ENCODE assay signal across 17 mouse cellular contexts in the genomic region with DNA sequence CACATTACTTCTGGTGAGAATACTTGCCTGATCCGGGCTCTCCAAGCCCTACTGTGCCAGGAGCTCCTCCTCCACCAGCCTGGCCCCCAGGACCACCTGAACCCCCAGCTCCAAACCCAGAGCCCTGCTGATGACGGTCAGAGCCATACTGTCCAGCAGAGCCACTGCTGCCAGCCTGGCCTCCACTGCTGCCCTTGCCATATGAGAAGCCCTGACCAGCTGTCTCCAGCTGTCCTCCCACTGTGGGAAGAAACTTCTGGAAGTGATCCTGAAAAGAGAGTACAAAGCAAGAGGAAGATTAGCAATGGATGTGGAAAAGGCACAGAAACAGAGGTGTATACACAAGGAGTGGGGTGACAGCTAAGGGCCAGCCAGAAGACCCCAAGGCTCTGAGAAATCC. TPM values are rescaled to one million over a fixed set of nuclear protein-coding genes. Genes with fewer than 3 reads are reported as not detected.
DNase-seq lines count a peak whose midpoint lies in the region; ATAC-seq and TF ChIP-seq lines count a peak whose summit lies in the region.
"Had no signal": no experiment of that assay in that cellular context is flagged by ENCODE, and none has a peak within 500 bp of the region (broad histone marks: within the 10 kb centered on the region; RNA-seq: fewer than 3 reads in every experiment).

No protein-coding gene starts in this region.

- H3K36me3 ChIP-seq in forebrain, embryonic 15.5 days: no peaks in the 10 kb centered on the region
- no peaks in the 10 kb centered on the region for H3K36me3 ChIP-seq in forebrain, embryonic 14.5 days (ENCODE audit: control insufficient read depth, insufficient read depth, low read length)
- H3K36me3 ChIP-seq: embryonic facial prominence, embryonic 15.5 days; forebrain, embryonic 10.5 days; midbrain, embryonic 15.5 days had no signal

- no peaks in the 10 kb centered on the region for H3K4me1 ChIP-seq in forebrain, embryonic 15.5 days
- H3K4me1 ChIP-seq in forebrain, embryonic 14.5 days (ENCODE audit: control insufficient read depth, insufficient read depth, low read length): no peaks in the 10 kb centered on the region
- H3K4me1 ChIP-seq: embryonic facial prominence, embryonic 15.5 days; forebrain, embryonic 10.5 days; midbrain, embryonic 15.5 days had no signal

- no peak for TF ChIP-seq CTCF in gastrocnemius, adult 2 months (IDR thresholded peaks at IDR 0.05)

- H3K9me3 ChIP-seq in forebrain, embryonic 15.5 days: no peaks in the 10 kb centered on the region
- H3K9me3 ChIP-seq in forebrain, embryonic 14.5 days (replicated peaks; ENCODE audit: control insufficient read depth, low read length): no peaks in the 10 kb centered on the region
- H3K9me3 ChIP-seq: embryonic facial prominence, embryonic 15.5 days; forebrain, embryonic 10.5 days; megakaryocyte, embryonic 14.5 days; midbrain, embryonic 15.5 days had no signal

- no peak overlapping the region for H3K9ac ChIP-seq in forebrain, embryonic 15.5 days (replicated peaks)
- no peak overlapping the region for H3K9ac ChIP-seq in forebrain, embryonic 14.5 days (ENCODE audit: low read length)
- H3K9ac ChIP-seq: embryonic facial prominence, embryonic 15.5 days; midbrain, embryonic 15.5 days had no signal

- DNase-seq in gastrocnemius, adult 2 months: peak; percentile 65
- DNase-seq in gastrocnemius, postnatal 14 days: no peak
- peak; percentile 29 to 35 for DNase-seq in kidney, postnatal 4 days
- no peak for DNase-seq in kidney, adult 8-10 months
- DNase-seq in heart, postnatal 4 days: peak; percentile 45
- peak; percentile 65 for DNase-seq in skeletal muscle tissue, adult 2 months (ENCODE audit: low read depth, low spot score)
- no peak for DNase-seq in forebrain, embryonic 14.5 days (ENCODE audit: low spot score)
- DNase-seq: cerebellum, adult 9-11 months; kidney, postnatal 14 days; right cerebral cortex, adult 18-20 months had no signal

- H3K27me3 ChIP-seq in forebrain, embryonic 15.5 days: no peaks in the 10 kb centered on the region
- H3K27me3 ChIP-seq in forebrain, embryonic 14.5 days (replicated peaks; ENCODE audit: control insufficient read depth, insufficient read depth, low read length): no peaks in the 10 kb centered on the region
- H3K27me3 ChIP-seq: embryonic facial prominence, embryonic 15.5 days; midbrain, embryonic 15.5 days had no signal

- intact Hi-C loops in gastrocnemius, adult 2 months (cut with DNase I): no loop called here
- intact Hi-C loops in gastrocnemius, postnatal 14 days (cut with DNase I; ENCODE audit: low total_unique reads): no loop called here

- no peak for ATAC-seq in forebrain, embryonic 15.5 days (replicated peaks)
- no peak for ATAC-seq in forebrain, embryonic 14.5 days
- ATAC-seq: midbrain, embryonic 15.5 days had no signal

- H3K27ac ChIP-seq in gastrocnemius, adult 2 months: peak overlapping the region; percentile 98
- no peak overlapping the region for H3K27ac ChIP-seq in forebrain, embryonic 15.5 days (replicated peaks)
- H3K27ac ChIP-seq in forebrain, embryonic 14.5 days (ENCODE audit: low read depth, low read length): no peak overlapping the region
- H3K27ac ChIP-seq: embryonic facial prominence, embryonic 15.5 days; forebrain, embryonic 10.5 days; midbrain, embryonic 15.5 days had no signal

- no peak overlapping the region for H3K4me2 ChIP-seq in forebrain, embryonic 15.5 days (replicated peaks)
- H3K4me2 ChIP-seq in forebrain, embryonic 14.5 days (ENCODE audit: low read length): no peak overlapping the region
- H3K4me2 ChIP-seq: embryonic facial prominence, embryonic 15.5 days; midbrain, embryonic 15.5 days had no signal

- 77% methylated on average over 2 of the region's 2 CpGs for WGBS in forebrain, embryonic 15.5 days
- WGBS in forebrain, embryonic 14.5 days: 86% methylated on average over 2 of the region's 2 CpGs

- peak overlapping the region; percentile 65 for H3K4me3 ChIP-seq in gastrocnemius, adult 2 months
- no peak overlapping the region for H3K4me3 ChIP-seq in forebrain, embryonic 15.5 days
- H3K4me3 ChIP-seq in forebrain, embryonic 14.5 days (ENCODE audit: low read depth, low read length): no peak overlapping the region
- H3K4me3 ChIP-seq: embryonic facial prominence, embryonic 15.5 days; forebrain, embryonic 10.5 days; megakaryocyte, embryonic 14.5 days; midbrain, embryonic 15.5 days had no signal

RNA-seq across cellular contexts. Expression of a gene that starts 5.3 kb away (rescaled TPM):
- 1,000 to 10,000 TPM; 2,377 to 3,782 TPM for total RNA-seq in gastrocnemius, adult 2 months (2021)
- 1,000 to 10,000 TPM; 1,986 to 2,341 TPM for total RNA-seq in gastrocnemius, postnatal 14 days (2021)
- total RNA-seq in heart, postnatal 4 days (2021): 1 to 10 TPM; 5.6 to 7.5 TPM
- polyA plus RNA-seq in forebrain, embryonic 15.5 days (2015; fragmentation: Nextera tagmentation; extraction: Ambion mirVana): not detected in 2 replicates
- 0.22 TPM in 1 of 2 replicates, not detected in the other for polyA plus RNA-seq in forebrain, embryonic 14.5 days (2014; fragmentation: Nextera tagmentation; extraction: Ambion mirVana)
- polyA plus RNA-seq: hindbrain, embryonic 11.5 days; intestine, embryonic 14.5 days had no signal

RNA-seq across cellular contexts. Expression of a gene that starts 10.1 kb away (rescaled TPM):
- total RNA-seq in gastrocnemius, adult 2 months (2021): 1 to 10 TPM; 4.9 to 6.3 TPM
- total RNA-seq in gastrocnemius, postnatal 14 days (2021): 10 to 100 TPM in 1 of 2 experiments, 1 to 10 TPM in 1; 4.4 to 11.2 TPM
- 10 to 100 TPM; 15.2 to 15.4 TPM for total RNA-seq in heart, postnatal 4 days (2021)
- polyA plus RNA-seq in forebrain, embryonic 15.5 days (2015; fragmentation: Nextera tagmentation; extraction: Ambion mirVana): 9.0 and 10.1 TPM in 2 replicates
- 8.6 and 11.9 TPM in 2 replicates for polyA plus RNA-seq in forebrain, embryonic 14.5 days (2014; fragmentation: Nextera tagmentation; extraction: Ambion mirVana)

RNA-seq across cellular contexts. Expression of a gene that starts 17.2 kb away (rescaled TPM):
- total RNA-seq in gastrocnemius, adult 2 months (2021): 100 to 1,000 TPM; 142 to 187 TPM
- total RNA-seq in gastrocnemius, postnatal 14 days (2021): 100 to 1,000 TPM; 197 to 244 TPM
- total RNA-seq in heart, postnatal 4 days (2021): 100 to 1,000 TPM; 230 to 272 TPM
- 0.11 and 0.17 TPM in 2 replicates for polyA plus RNA-seq in forebrain, embryonic 15.5 days (2015; fragmentation: Nextera tagmentation; extraction: Ambion mirVana)
- 0.05 and 0.09 TPM in 2 replicates for polyA plus RNA-seq in forebrain, embryonic 14.5 days (2014; fragmentation: Nextera tagmentation; extraction: Ambion mirVana)

RNA-seq across cellular contexts. Expression of a gene that starts 23.1 kb away (rescaled TPM):
- 10 to 100 TPM; 73.8 to 76.3 TPM for total RNA-seq in gastrocnemius, adult 2 months (2021)
- total RNA-seq in gastrocnemius, postnatal 14 days (2021): 10 to 100 TPM; 56.7 to 60.1 TPM
- 100 to 1,000 TPM in 1 of 2 experiments, 10 to 100 TPM in 1; 96.3 to 110 TPM for total RNA-seq in heart, postnatal 4 days (2021)
- 83.9 and 85.5 TPM in 2 replicates for polyA plus RNA-seq in forebrain, embryonic 15.5 days (2015; fragmentation: Nextera tagmentation; extraction: Ambion mirVana)
- 64.9 and 75.4 TPM in 2 replicates for polyA plus RNA-seq in forebrain, embryonic 14.5 days (2014; fragmentation: Nextera tagmentation; extraction: Ambion mirVana)

RNA-seq across cellular contexts. Expression of a gene that starts 43.8 kb away (rescaled TPM):
- total RNA-seq in gastrocnemius, adult 2 months (2021): 1 to 10 TPM; 1.9 to 3.3 TPM
- 1 to 10 TPM; 6.6 to 7.0 TPM for total RNA-seq in gastrocnemius, postnatal 14 days (2021)
- 10 to 100 TPM; 11.4 to 11.8 TPM for total RNA-seq in heart, postnatal 4 days (2021)
- polyA plus RNA-seq in forebrain, embryonic 15.5 days (2015; fragmentation: Nextera tagmentation; extraction: Ambion mirVana): 23.1 and 23.9 TPM in 2 replicates
- polyA plus RNA-seq in forebrain, embryonic 14.5 days (2014; fragmentation: Nextera tagmentation; extraction: Ambion mirVana): 13.1 and 15.1 TPM in 2 replicates

Comparison
In these comparisons a context has a peak if more than half of its experiments do, and no peak if none do; other contexts are left out.
1. DNase-seq: peak in gastrocnemius, adult 2 months (single experiment), kidney, postnatal 4 days (2 of 2), heart, postnatal 4 days (single experiment) and skeletal muscle tissue, adult 2 months (single experiment); none in gastrocnemius, postnatal 14 days (single experiment), kidney, adult 8-10 months (0 of 2) and forebrain, embryonic 14.5 days (single experiment).
2. RNA of a gene that starts 5.3 kb away (total RNA-seq): 2,377 to 3,782 TPM in gastrocnemius, adult 2 months and 1,986 to 2,341 TPM in gastrocnemius, postnatal 14 days; 5.6 to 7.5 TPM in heart, postnatal 4 days; every median in the first group is over 100 times any median in the second.